Mouse (Mus musculus): ENCODE measurements around the gene Capn8. TPM values are rescaled to one million over a fixed set of nuclear protein-coding genes. Genes with fewer than 3 reads are reported as not detected.

The Capn8 gene
- polyA plus RNA-seq, 1 experiment from 2014 or later, result not detected

GRCm38 (mm10) chr1:182553649-182554375 is 11.0 kb upstream of the Capn8 start:
- Histone ChIP-seq H3K4me2 (ENCODE audit: low read length) (no peak overlapping the region), H3K27me3 (ENCODE audit: control insufficient read depth, insufficient read depth, low read length) (no peaks in the 10 kb centered on the region), H3K27ac (replicated peaks in 1 of 2; ENCODE audit: control insufficient read depth in 1 of 2, insufficient read depth in 1 of 2, low read depth in 2 of 2, low read length in 2 of 2) (no peak overlapping the region), H3K4me1 (ENCODE audit: control insufficient read depth in 2 of 2, insufficient read depth in 2 of 2, low read length in 2 of 2) (no peaks in the 10 kb centered on the region), H3K36me3 (ENCODE audit: control insufficient read depth, insufficient read depth, low read length) (no peaks in the 10 kb centered on the region), H3K9ac (ENCODE audit: low read length) (no peak overlapping the region), H3K4me3 (ENCODE audit: control insufficient read depth in 1 of 2, insufficient read depth in 1 of 2, low read depth in 1 of 2, low read length in 2 of 2) (no peak overlapping the region), H3K9me3 (ENCODE audit: control insufficient read depth, low read length) (no peaks in the 10 kb centered on the region)
- ATAC-seq (ENCODE audit: insufficient number of reproducible peaks, insufficient read depth, low FRiP score, low read depth), result no peak
- WGBS, result 52% methylated on average over 12 of the region's 12 CpGs

GRCm38 (mm10) chr1:182558271-182558670 is 6.5 kb upstream of the Capn8 start:
- Histone ChIP-seq H3K36me3 (ENCODE audit: control insufficient read depth, insufficient read depth, low read length) (no peaks in the 10 kb centered on the region), H3K9me3 (ENCODE audit: control insufficient read depth, low read length) (no peaks in the 10 kb centered on the region), H3K4me2 (ENCODE audit: low read length) (no peak overlapping the region), H3K27me3 (ENCODE audit: control insufficient read depth, insufficient read depth, low read length) (no peaks in the 10 kb centered on the region), H3K4me3 (ENCODE audit: control insufficient read depth in 1 of 2, insufficient read depth in 1 of 2, low read depth in 1 of 2, low read length in 2 of 2) (no peak overlapping the region), H3K4me1 (ENCODE audit: control insufficient read depth in 2 of 2, insufficient read depth in 2 of 2, low read length in 2 of 2) (peaks cover 0 to 2% of the 10 kb centered on the region in 2 experiments; a peak in 2 of 4 replicates), H3K27ac (replicated peaks in 1 of 2; ENCODE audit: control insufficient read depth in 1 of 2, insufficient read depth in 1 of 2, low read depth in 2 of 2, low read length in 2 of 2) (no peak overlapping the region), H3K9ac (ENCODE audit: low read length) (no peak overlapping the region)
- no peak for ATAC-seq (ENCODE audit: insufficient number of reproducible peaks, insufficient read depth, low FRiP score, low read depth)
- WGBS, result 75% methylated on average over 4 of the region's 4 CpGs

GRCm38 (mm10) chr1:182559530-182559929 is 5.3 kb upstream of the Capn8 start:
- Histone ChIP-seq H3K36me3 (ENCODE audit: control insufficient read depth, insufficient read depth, low read length) (no peaks in the 10 kb centered on the region), H3K9ac (ENCODE audit: low read length) (no peak overlapping the region), H3K4me3 (ENCODE audit: control insufficient read depth in 1 of 2, insufficient read depth in 1 of 2, low read depth in 1 of 2, low read length in 2 of 2) (no peak overlapping the region), H3K4me1 (ENCODE audit: control insufficient read depth in 2 of 2, insufficient read depth in 2 of 2, low read length in 2 of 2) (peaks cover 0 to 2% of the 10 kb centered on the region in 2 experiments; a peak in 2 of 4 replicates), H3K9me3 (ENCODE audit: control insufficient read depth, low read length) (no peaks in the 10 kb centered on the region), H3K27ac (replicated peaks in 1 of 2; ENCODE audit: control insufficient read depth in 1 of 2, insufficient read depth in 1 of 2, low read depth in 2 of 2, low read length in 2 of 2) (no peak overlapping the region), H3K4me2 (ENCODE audit: low read length) (no peak overlapping the region), H3K27me3 (ENCODE audit: control insufficient read depth, insufficient read depth, low read length) (no peaks in the 10 kb centered on the region)
- 80% methylated on average over 10 of the region's 11 CpGs for WGBS
- ATAC-seq (ENCODE audit: insufficient number of reproducible peaks, insufficient read depth, low FRiP score, low read depth), result no peak

- no peak for ATAC-seq (ENCODE audit: insufficient number of reproducible peaks, insufficient read depth, low FRiP score, low read depth)
- 17% methylated on average over 3 of the region's 3 CpGs for WGBS
Measured at GRCm38 (mm10) chr1:182560390-182561098, 4.3 kb upstream of the Capn8 start.

GRCm38 (mm10) chr1:182561945-182562514 is 2.8 kb upstream of the Capn8 start:
- ATAC-seq (ENCODE audit: insufficient number of reproducible peaks, insufficient read depth, low FRiP score, low read depth), result no peak
- Histone ChIP-seq H3K27ac (replicated peaks in 1 of 2; ENCODE audit: control insufficient read depth in 1 of 2, insufficient read depth in 1 of 2, low read depth in 2 of 2, low read length in 2 of 2) (no peak overlapping the region), H3K9me3 (ENCODE audit: control insufficient read depth, low read length) (no peaks in the 10 kb centered on the region), H3K4me3 (ENCODE audit: control insufficient read depth in 1 of 2, insufficient read depth in 1 of 2, low read depth in 1 of 2, low read length in 2 of 2) (no peak overlapping the region), H3K36me3 (ENCODE audit: control insufficient read depth, insufficient read depth, low read length) (no peaks in the 10 kb centered on the region), H3K4me1 (ENCODE audit: control insufficient read depth in 2 of 2, insufficient read depth in 2 of 2, low read length in 2 of 2) (peaks cover 0 to 2% of the 10 kb centered on the region in 2 experiments; a peak in 2 of 4 replicates), H3K27me3 (ENCODE audit: control insufficient read depth, insufficient read depth, low read length) (no peaks in the 10 kb centered on the region), H3K4me2 (ENCODE audit: low read length) (no peak overlapping the region), H3K9ac (ENCODE audit: low read length) (no peak overlapping the region)
- WGBS, result 78% methylated on average over 11 of the region's 11 CpGs

More at GRCm38 (mm10) chr1:182560390-182561098, 4.3 kb upstream of the Capn8 start:
- Histone ChIP-seq H3K4me1 (ENCODE audit: control insufficient read depth in 2 of 2, insufficient read depth in 2 of 2, low read length in 2 of 2) (peaks cover 0 to 2% of the 10 kb centered on the region in 2 experiments; a peak in 2 of 4 replicates), H3K27me3 (ENCODE audit: control insufficient read depth, insufficient read depth, low read length) (no peaks in the 10 kb centered on the region), H3K9me3 (ENCODE audit: control insufficient read depth, low read length) (no peaks in the 10 kb centered on the region), H3K36me3 (ENCODE audit: control insufficient read depth, insufficient read depth, low read length) (no peaks in the 10 kb centered on the region), H3K27ac (replicated peaks in 1 of 2; ENCODE audit: control insufficient read depth in 1 of 2, insufficient read depth in 1 of 2, low read depth in 2 of 2, low read length in 2 of 2) (no peak overlapping the region), H3K9ac (ENCODE audit: low read length) (no peak overlapping the region), H3K4me2 (ENCODE audit: low read length) (no peak overlapping the region), H3K4me3 (ENCODE audit: control insufficient read depth in 1 of 2, insufficient read depth in 1 of 2, low read depth in 1 of 2, low read length in 2 of 2) (no peak overlapping the region)

GRCm38 (mm10) chr1:182562576-182563370 is 2.0 kb upstream of the Capn8 start:
- WGBS, result 55% methylated on average over 16 of the region's 16 CpGs
- Histone ChIP-seq H3K9ac (ENCODE audit: low read length) (no peak overlapping the region), H3K4me2 (ENCODE audit: low read length) (no peak overlapping the region), H3K27me3 (ENCODE audit: control insufficient read depth, insufficient read depth, low read length) (no peaks in the 10 kb centered on the region), H3K27ac (replicated peaks in 1 of 2; ENCODE audit: control insufficient read depth in 1 of 2, insufficient read depth in 1 of 2, low read depth in 2 of 2, low read length in 2 of 2) (no peak overlapping the region), H3K9me3 (ENCODE audit: control insufficient read depth, low read length) (no peaks in the 10 kb centered on the region), H3K36me3 (ENCODE audit: control insufficient read depth, insufficient read depth, low read length) (no peaks in the 10 kb centered on the region), H3K4me3 (ENCODE audit: control insufficient read depth in 1 of 2, insufficient read depth in 1 of 2, low read depth in 1 of 2, low read length in 2 of 2) (no peak overlapping the region), H3K4me1 (ENCODE audit: control insufficient read depth in 2 of 2, insufficient read depth in 2 of 2, low read length in 2 of 2) (peaks cover 0 to 2% of the 10 kb centered on the region in 2 experiments; a peak in 2 of 4 replicates)
- ATAC-seq (ENCODE audit: insufficient number of reproducible peaks, insufficient read depth, low FRiP score, low read depth), result no peak

- Histone ChIP-seq H3K27me3 (ENCODE audit: control insufficient read depth, insufficient read depth, low read length) (no peaks in the 10 kb centered on the region), H3K36me3 (ENCODE audit: control insufficient read depth, insufficient read depth, low read length) (no peaks in the 10 kb centered on the region), H3K4me2 (ENCODE audit: low read length) (no peak overlapping the region), H3K4me1 (ENCODE audit: control insufficient read depth in 2 of 2, insufficient read depth in 2 of 2, low read length in 2 of 2) (peaks cover 0 to 2% of the 10 kb centered on the region in 2 experiments; a peak in 2 of 4 replicates), H3K4me3 (ENCODE audit: control insufficient read depth in 1 of 2, insufficient read depth in 1 of 2, low read depth in 1 of 2, low read length in 2 of 2) (no peak overlapping the region), H3K27ac (replicated peaks in 1 of 2; ENCODE audit: control insufficient read depth in 1 of 2, insufficient read depth in 1 of 2, low read depth in 2 of 2, low read length in 2 of 2) (no peak overlapping the region), H3K9me3 (ENCODE audit: control insufficient read depth, low read length) (no peaks in the 10 kb centered on the region), H3K9ac (ENCODE audit: low read length) (no peak overlapping the region)
- ATAC-seq (ENCODE audit: insufficient number of reproducible peaks, insufficient read depth, low FRiP score, low read depth), result no peak
- 80% methylated on average over 6 of the region's 6 CpGs for WGBS
Measured at GRCm38 (mm10) chr1:182565351-182565835, 586 bp downstream of the Capn8 start.
